Mouse (Mus musculus) cerebellum, postnatal 25 days (tissue): ENCODE data around the gene 3425401B19Rik.

Experiments
- DNase-seq, 2 experiments: peaks; one replicate each; pipeline ENCODE4 v3.0.0; 2021; ENCODE audit warnings: mixed read lengths in 2 of 2

Gene 3425401B19Rik

GRCm38 (mm10) chr14:32685124-32685826 is at the start of gene 3425401B19Rik:
Gene 3425401B19Rik (minus strand): TSS chr14:32685293.
- DNase-seq, result no peak

DNA sequence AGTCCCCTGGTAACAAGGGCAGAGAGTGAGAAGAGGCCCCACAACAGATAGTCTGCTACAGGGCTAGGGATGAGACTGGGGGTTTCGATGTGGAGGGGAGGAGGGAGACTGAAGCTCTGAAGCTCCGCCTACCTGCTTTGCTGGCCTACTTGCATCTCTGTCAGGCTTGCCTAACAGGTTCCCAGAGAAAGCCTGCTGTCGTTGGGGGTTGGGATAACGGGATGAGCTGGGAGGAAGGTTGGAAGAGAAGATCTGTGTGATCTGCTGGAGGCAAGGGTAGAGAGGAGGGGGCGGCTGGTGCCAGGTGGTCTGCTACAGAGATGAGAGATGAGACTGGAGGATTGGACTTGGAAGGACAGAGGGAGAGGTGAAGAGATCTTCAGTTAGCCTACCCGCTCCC is 47.9 kb upstream of the 3425401B19Rik start:
- DNase-seq, result no peak

DNA sequence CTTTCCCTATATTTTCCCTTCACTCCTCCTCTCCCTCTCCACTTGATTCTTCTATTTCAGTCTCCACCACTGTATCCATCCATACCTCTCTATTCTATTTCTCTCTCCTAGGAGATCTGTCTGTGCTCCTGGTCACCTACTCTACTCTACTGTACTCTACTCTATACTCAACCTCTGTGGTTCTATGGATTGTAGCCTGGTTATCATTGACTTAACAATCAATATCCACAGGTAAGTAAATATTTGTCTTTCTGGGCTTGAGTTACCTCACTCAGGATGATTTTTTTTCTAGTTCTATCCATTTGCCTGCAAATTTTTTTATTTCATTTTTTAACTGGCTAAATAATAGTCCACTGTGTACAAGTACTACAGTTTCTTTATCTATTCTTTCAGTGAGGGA is 41.8 kb upstream of the 3425401B19Rik start:
- DNase-seq, result no peak

DNA sequence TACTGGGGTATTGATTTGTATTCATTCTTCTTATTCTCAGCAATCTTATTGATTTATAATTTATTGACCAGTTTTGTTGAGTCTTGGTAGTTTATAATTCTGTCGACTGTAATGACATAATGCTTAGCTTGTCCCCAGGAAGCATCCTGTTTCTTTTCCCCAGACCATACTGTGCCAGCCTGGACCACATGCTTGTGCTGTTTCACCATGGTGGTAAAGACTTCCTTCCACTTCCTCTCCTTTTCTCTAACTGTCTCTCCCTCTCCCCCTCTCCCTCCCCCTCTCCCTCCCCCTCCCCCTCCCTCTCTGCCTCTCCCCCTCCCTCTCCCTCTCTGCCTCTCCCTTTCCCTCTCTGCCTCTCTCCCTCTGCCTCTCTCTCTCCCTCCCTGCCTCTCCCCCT is 36.4 kb upstream of the 3425401B19Rik start:
- no peak for DNase-seq

DNA sequence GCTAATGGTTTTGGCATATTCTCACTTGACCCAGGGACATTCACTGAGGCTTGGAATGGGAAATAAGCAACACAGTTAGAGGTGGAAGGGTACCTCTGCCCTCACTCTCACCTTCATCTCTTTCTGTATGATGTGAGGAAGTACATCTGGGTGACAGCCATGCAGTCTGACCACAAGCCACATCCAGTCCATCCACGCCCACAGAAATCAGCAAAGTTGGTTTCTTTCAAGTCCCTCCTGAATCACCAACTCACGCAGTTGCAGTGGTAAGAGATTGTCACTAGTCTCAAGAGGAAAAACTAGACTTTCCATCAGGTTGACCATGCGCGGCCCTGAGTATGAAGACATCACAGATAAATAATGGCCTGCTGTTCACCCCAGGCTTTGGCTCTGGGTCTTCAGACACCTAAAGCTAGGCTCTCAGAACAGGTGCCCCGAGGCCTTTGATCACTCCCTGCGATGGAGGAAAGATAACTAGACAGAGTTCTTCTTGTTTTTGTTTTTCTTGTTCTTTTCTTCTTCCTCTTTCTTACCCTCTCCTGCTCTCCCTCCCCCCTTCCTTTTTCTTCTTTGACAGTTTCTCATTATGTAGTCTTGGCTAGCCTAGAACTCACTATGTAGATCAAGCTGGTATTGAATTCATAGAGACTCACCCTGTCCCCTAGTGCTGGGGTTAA is 31.8 kb upstream of the 3425401B19Rik start:
- no peak for DNase-seq

GRCm38 (mm10) chr14:32715489-32715888 is 30.4 kb upstream of the 3425401B19Rik start:
- DNase-seq, result no peak

DNA sequence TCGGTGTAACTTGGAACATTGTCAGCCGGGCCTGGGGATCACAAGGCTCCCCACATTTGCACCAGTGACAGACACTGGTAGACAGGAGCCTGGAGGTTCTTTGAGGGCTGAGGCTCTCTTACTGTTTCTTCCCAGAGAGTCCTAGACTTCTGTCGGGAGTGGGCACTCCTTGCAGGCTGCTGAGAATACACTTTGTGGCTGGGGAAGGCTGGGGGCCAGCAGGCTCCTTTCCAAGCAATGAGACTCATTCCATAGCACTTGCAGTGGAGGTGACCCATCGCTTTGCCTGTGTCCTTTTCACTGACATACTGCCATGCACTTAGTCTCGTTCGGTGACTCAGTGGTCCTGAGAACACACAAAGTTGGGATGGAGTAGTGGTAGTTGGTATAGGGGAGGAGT is 30.0 kb upstream of the 3425401B19Rik start:
- DNase-seq, result no peak

- DNase-seq, result no peak
Measured at GRCm38 (mm10) chr14:32709861-32710260, 24.8 kb upstream of the 3425401B19Rik start.

DNA sequence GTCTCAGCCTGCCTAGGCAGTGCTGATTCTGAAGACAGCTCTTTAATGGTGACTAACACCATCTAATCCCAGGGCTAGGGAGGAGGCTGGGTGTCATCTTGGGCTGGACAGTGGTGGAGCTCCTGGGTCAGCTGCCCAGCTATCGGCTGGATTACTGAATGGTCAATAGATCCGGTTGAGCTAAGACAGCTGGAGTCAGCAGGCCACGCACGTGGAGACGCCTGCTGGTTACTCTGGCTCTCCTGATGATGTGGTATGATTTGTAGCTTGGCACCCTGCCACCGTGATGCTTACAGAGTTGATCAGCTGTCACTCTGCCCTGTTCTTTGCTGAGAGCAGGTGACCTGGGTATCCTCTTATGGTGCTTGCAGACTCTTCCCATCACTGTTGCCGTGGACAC is 23.7 kb upstream of the 3425401B19Rik start:
- no peak for DNase-seq

DNA sequence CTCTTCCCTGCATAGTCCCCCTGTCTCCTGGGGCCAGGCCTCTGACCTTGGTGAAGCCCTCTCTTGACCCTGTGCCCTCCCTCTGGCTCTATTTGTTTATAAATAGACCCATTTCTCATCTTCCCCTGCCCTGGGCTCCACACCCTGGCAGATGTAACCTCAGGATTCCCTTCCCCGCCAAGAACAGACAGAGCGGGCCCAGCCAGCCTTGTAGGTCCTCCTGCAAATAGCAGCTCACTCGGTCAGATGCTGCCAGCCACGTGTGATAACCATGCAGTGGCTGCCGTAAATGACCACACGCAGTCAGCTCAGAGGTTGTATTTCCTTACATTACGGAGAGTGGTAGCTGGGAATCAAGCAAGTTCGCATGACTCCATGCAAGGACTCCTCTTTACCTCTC is 22.8 kb upstream of the 3425401B19Rik start:
- no peak for DNase-seq

- no peak for DNase-seq
Measured at GRCm38 (mm10) chr14:32700972-32701371, 15.9 kb upstream of the 3425401B19Rik start.

DNA sequence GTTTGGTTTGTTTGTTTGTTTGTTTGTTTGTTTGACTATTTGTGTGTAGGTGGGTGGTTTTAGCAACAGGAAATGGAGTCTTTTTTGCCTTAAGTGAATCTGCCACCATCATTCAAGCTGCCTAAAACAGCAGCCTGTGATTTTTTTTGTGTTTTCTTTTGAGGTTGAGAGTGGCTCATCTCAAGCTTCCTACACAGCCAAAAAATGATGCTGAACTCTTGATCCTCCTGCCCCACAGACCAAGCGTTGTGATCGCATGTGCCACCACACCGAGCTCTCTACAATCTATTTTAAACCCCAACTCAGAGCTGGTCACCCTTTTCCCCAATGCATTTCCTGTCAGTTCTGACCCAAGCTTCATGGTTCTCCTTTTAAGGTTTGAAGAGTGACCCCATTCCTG is 13.5 kb upstream of the 3425401B19Rik start:
- no peak for DNase-seq

- DNase-seq, result no peak
Measured at GRCm38 (mm10) chr14:32697774-32698173, 12.7 kb upstream of the 3425401B19Rik start.

DNA sequence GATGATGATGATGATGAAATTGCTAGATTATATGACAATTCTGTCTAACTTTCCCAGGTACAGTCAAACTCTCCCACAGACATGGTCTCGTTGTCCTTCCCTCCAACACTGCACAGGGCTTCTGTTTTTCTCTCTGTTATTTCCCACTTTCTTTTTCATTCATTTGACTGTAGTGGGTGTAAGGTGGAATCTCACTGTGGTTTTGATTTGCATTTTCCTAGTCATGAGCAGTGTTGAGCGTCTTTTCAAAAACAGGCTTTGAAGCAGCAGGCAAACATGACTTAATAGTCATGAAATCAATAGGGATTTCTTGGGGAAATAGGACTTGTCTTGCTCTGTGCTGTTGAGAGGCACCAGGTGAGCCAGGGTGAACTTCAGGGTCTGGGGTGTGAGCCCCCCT is 11.3 kb upstream of the 3425401B19Rik start:
- no peak for DNase-seq

- no peak for DNase-seq
Measured at GRCm38 (mm10) chr14:32695906-32696305, 10.8 kb upstream of the 3425401B19Rik start.

DNA sequence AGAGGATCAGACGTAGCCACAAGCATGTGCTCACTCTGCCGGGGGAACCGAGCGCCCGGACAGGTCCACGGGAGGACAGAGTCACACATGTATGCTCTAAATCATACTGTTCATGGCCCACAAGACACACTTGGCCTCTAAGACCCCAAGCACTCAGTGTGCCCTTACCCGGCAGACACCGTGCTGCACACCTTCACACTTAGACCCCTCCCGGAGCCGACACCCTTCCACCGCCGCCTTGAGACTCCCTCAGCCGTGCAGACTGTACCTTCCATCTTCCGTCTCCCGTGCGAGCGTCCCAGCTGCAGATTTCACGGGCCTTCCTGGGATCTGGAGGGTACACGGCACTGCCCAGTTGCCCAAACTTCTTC is 373 bp downstream of the 3425401B19Rik start:
- no peak for DNase-seq

DNA sequence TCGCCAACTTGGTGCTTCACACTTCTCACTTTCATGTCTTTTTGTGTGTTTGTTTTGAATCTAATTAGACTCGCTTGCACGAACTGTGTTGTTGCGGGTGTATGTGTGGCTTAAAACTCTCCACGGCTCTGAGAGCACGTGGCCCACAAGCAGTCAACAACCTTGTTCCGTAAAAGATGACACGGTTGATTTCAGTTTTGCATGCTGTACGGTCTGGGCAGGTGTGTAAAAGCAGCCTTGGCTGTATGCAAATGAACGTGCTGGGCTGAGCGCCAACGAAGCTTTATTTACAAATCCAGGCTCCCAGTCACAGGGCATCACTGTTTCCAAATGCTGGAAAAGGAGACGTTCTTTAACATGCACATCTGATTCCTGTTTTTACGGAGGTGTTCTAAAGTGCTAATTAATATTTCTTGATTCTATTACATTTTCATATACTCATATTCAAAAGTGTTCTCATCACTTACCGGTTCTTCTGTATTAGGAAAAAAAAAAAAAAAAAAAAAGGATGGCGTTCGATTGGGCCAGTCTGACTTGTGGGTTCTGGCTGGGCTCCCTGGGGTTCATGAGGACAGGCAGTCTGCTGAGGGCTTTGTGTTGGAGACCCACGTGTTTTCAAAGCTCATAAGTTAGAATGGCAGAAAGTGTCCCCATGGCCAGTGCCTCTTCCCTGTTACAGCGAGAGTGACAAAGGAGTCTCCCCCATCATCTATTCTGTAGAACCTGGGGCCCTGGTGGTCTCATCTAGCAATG is 935 bp downstream of the 3425401B19Rik start:
- peak; percentile 14 to 29 for DNase-seq

- DNase-seq, result peak; percentile 53 to 60
Measured at GRCm38 (mm10) chr14:32683251-32683838, 1.7 kb downstream of the 3425401B19Rik start.

DNA sequence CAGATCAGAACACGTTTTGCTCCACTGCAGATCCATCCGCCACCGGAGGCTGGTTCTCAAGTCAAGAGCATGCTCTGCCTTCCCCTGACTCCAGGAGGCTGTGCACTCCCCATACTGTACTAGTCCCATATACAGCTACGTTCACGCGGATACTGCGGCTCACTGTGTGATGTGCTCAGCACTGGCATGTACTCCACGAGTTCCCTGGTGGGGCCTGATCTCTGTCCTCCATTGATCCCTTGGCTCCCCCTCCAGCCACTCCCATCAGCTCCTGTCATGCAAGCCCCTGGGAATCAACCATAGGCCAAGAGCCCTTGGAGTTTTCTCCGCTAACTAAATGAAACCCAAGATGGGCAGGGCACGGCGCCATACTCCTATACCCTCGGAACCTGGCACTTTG is 2.6 kb downstream of the 3425401B19Rik start:
- DNase-seq, result no peak

DNA sequence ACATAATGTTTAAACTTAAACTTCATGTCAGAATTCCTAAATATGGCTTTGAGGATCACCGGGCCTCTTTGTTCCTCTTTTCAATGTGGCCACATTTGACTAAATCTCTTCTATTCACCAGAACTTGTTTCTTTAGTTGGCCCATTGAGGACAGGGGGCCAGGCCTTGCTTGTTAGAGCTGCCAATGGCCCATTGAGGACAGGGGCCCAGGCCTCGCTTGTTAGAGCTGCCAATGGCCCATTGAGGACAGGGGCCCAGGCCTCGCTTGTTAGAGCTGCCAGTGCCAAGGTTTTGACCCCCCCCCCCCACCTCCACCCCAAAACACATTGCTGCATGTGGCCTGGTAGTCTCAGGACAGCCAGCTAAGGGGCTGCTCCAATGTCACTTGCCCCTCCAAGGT is 3.5 kb downstream of the 3425401B19Rik start:
- DNase-seq, result no peak

GRCm38 (mm10) chr14:32678565-32678964 is 6.5 kb downstream of the 3425401B19Rik start:
- DNase-seq, result no peak

DNA sequence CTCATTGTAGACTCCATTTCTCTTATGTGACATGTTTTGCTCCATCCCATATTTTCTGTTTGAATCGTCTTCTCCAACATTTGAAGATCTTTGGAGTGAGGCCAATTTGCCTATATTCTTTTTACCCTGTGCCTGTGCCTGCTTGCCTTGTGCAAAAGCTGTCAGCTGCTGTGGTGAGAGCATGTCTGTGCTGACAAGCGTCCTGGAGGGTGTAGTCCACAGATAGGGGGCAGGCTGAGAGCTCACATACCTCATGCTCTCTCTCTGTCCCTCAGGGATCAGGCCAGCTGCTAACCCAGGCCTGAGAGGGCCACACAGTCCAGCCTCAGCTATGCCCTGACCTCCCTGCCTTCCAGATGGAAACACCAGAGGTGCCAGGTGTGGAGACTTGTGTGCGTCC is 11.9 kb downstream of the 3425401B19Rik start:
- DNase-seq, result no peak

DNA sequence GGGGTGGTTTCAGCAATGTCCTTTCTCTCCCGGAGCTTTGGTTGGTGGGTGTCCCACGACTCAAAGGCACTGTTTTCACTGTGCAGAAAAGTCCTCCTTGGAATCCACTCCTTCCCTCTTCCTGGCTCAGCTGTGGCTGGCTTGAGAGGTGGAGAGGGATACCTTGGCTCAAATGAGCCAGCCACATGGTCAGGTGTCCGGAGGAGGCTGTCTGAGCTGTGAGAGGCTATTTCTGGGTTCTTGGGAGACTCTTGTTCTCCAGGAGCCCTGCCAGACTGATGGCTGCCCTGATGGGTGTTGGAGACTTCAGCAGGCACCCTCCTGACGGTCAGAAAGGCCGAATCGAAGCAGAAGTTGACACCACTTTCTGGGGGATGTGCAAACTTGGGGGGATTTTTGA is 22.0 kb downstream of the 3425401B19Rik start:
- no peak for DNase-seq

- DNase-seq, result no peak
Measured at GRCm38 (mm10) chr14:32659781-32660180, 25.3 kb downstream of the 3425401B19Rik start.
